Mouse (Mus musculus): Measurements from ENCODE around the gene Acly. TPM values are rescaled to one million over a fixed set of nuclear protein-coding genes. Genes with fewer than 3 reads are reported as not detected.

Gene Acly
- total RNA-seq (2014; fragmentation: Nextera tagmentation) (134 and 139 TPM in 2 replicates), total RNA-seq (2017) (205 and 206 TPM in 2 replicates), polyA plus RNA-seq (2012) (36.3 and 86.9 TPM in 2 replicates)

- TF ChIP-seq CTCF (IDR thresholded peaks at IDR 0.05; ENCODE audit: low read depth, low read length): no peak
- TF ChIP-seq POLR2AphosphoS5 (IDR thresholded peaks at IDR 0.05; ENCODE audit: insufficient replicate concordance, low read depth, low read length): 0 out of 2 replicates have a peak, but pooled peaks have one; percentile 56
- ATAC-seq (ENCODE audit: extremely low read depth, insufficient number of reproducible peaks, low FRiP score, poor library complexity, severe bottlenecking): peak; percentile 98
- Histone ChIP-seq H3K9me3 (replicated peaks) (no peaks in the 10 kb centered on the region), H3K27me3 (ENCODE audit: insufficient read depth, low read length) (no peaks in the 10 kb centered on the region), H3K36me3 (replicated peaks) (peaks cover 37% of the 10 kb centered on the region), H3K4me3 (ENCODE audit: low read depth, low read length) (peak within 1 kb of the TSS; percentile 81), H3K4me1 (ENCODE audit: insufficient read depth, low read depth, low read length) (peaks cover 42% of the 10 kb centered on the region)
- peak; percentile 99 for DNase-seq (ENCODE audit: low spot score)
Measured at GRCm38 (mm10) chr11:100527458-100528374, at the start of gene Acly. Gene Acly, minus strand, starts transcription at chr11:100528000.

DNA sequence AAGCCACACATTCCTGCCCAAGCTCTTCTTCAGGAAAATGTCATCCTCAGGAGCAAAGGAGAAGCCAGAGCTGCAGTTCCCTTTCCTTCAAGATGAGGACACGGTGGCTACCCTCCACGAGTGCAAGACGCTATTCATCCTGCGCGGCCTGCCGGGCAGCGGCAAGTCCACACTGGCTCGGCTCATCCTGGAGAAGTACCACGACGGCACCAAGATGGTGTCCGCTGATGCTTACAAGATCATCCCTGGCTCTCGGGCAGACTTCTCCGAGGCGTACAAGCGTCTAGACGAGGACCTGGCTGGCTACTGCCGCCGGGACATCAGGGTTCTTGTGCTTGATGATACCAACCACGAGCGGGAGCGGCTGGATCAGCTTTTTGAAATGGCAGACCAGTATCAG lies 48.5 kb upstream of the Acly start:
- Histone ChIP-seq H3K9me3 (replicated peaks) (no peaks in the 10 kb centered on the region), H3K4me3 (ENCODE audit: low read depth, low read length) (no peak overlapping the region), H3K36me3 (replicated peaks) (peaks cover 56% of the 10 kb centered on the region), H3K4me1 (ENCODE audit: insufficient read depth, low read depth, low read length) (peaks cover 20% of the 10 kb centered on the region), H3K27me3 (ENCODE audit: insufficient read depth, low read length) (peaks cover 1% of the 10 kb centered on the region; the same call in 1 of the 2 replicates)
- ATAC-seq (ENCODE audit: extremely low read depth, insufficient number of reproducible peaks, low FRiP score, poor library complexity, severe bottlenecking) (no peak), DNase-seq (ENCODE audit: low spot score) (no peak)
- no peak for TF ChIP-seq TAL1 (conservative IDR thresholded peaks at IDR 0.05; ENCODE audit: low read depth, low read length)
- TF ChIP-seq GATA2 (IDR thresholded peaks at IDR 0.05; ENCODE audit: borderline replicate concordance, low read depth, low read length): no peak
- no peak for TF ChIP-seq CTCF (IDR thresholded peaks at IDR 0.05; ENCODE audit: low read depth, low read length)
- TF ChIP-seq POLR2AphosphoS5 (IDR thresholded peaks at IDR 0.05; ENCODE audit: insufficient replicate concordance, low read depth, low read length): no peak
- no peak for TF ChIP-seq GATA1 (IDR thresholded peaks at IDR 0.05; ENCODE audit: borderline replicate concordance, low read length)

DNA sequence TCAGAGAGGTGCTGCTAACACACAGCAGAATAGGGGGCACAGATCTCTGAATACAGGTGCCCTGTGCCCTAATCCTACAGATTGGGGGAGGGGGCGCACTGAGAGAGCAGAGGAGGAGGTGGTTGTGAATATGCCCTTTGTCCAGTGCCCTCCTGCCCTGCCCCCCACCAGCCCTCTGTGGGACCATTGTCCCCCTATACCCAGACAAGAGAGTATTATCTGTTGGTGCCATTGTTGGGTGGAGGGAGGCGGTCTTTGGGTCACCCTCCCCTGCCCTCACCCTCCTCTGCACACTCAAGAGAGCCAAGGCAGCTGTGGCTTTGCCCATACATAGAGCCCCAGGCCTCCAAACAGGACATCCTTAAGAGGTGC lies 47.7 kb upstream of the Acly start:
- TF ChIP-seq GATA1 (IDR thresholded peaks at IDR 0.05; ENCODE audit: borderline replicate concordance, low read length) (no peak), CTCF (IDR thresholded peaks at IDR 0.05; ENCODE audit: low read depth, low read length) (no peak), GATA2 (IDR thresholded peaks at IDR 0.05; ENCODE audit: borderline replicate concordance, low read depth, low read length) (no peak), POLR2AphosphoS5 (IDR thresholded peaks at IDR 0.05; ENCODE audit: insufficient replicate concordance, low read depth, low read length) (no peak), TAL1 (conservative IDR thresholded peaks at IDR 0.05; ENCODE audit: low read depth, low read length) (no peak)
- peaks cover 25% of the 10 kb centered on the region for H3K4me1 ChIP-seq (ENCODE audit: insufficient read depth, low read depth, low read length)
- peaks cover 48% of the 10 kb centered on the region for H3K36me3 ChIP-seq (replicated peaks)
- ATAC-seq (ENCODE audit: extremely low read depth, insufficient number of reproducible peaks, low FRiP score, poor library complexity, severe bottlenecking): no peak
- no peak for DNase-seq (ENCODE audit: low spot score)
- H3K9me3 ChIP-seq (replicated peaks): no peaks in the 10 kb centered on the region
- peak overlapping the region; percentile 72 for H3K4me3 ChIP-seq (ENCODE audit: low read depth, low read length)
- peaks cover 4% of the 10 kb centered on the region; the same call in 1 of the 2 replicates for H3K27me3 ChIP-seq (ENCODE audit: insufficient read depth, low read length)

- Histone ChIP-seq H3K4me3 (ENCODE audit: low read depth, low read length) (peak within 1 kb of the TSS; percentile 72), H3K4me1 (ENCODE audit: insufficient read depth, low read depth, low read length) (peaks cover 30% of the 10 kb centered on the region), H3K9me3 (replicated peaks) (no peaks in the 10 kb centered on the region), H3K36me3 (replicated peaks) (peaks cover 43% of the 10 kb centered on the region), H3K27me3 (ENCODE audit: insufficient read depth, low read length) (peaks cover 4% of the 10 kb centered on the region; the same call in 1 of the 2 replicates)
- no peak for TF ChIP-seq CTCF (IDR thresholded peaks at IDR 0.05; ENCODE audit: low read depth, low read length)
- peak; percentile 75 for DNase-seq (ENCODE audit: low spot score)
- ATAC-seq (ENCODE audit: extremely low read depth, insufficient number of reproducible peaks, low FRiP score, poor library complexity, severe bottlenecking): no peak
Measured at GRCm38 (mm10) chr11:100574708-100575483, 47.1 kb upstream of the Acly start, which contains the start of gene Cnp. Gene Cnp, plus strand, starts transcription at chr11:100574904.

- Histone ChIP-seq H3K4me1 (ENCODE audit: insufficient read depth, low read depth, low read length) (peaks cover 30% of the 10 kb centered on the region), H3K27me3 (ENCODE audit: insufficient read depth, low read length) (peaks cover 4% of the 10 kb centered on the region; the same call in 1 of the 2 replicates), H3K4me3 (ENCODE audit: low read depth, low read length) (peak overlapping the region; percentile 72; the same call in 1 of the 2 replicates), H3K9me3 (replicated peaks) (no peaks in the 10 kb centered on the region), H3K36me3 (replicated peaks) (peaks cover 36% of the 10 kb centered on the region)
- ATAC-seq (ENCODE audit: extremely low read depth, insufficient number of reproducible peaks, low FRiP score, poor library complexity, severe bottlenecking) (no peak), DNase-seq (ENCODE audit: low spot score) (no peak)
- TF ChIP-seq GATA2 (IDR thresholded peaks at IDR 0.05; ENCODE audit: borderline replicate concordance, low read depth, low read length): no peak
- no peak for TF ChIP-seq POLR2AphosphoS5 (IDR thresholded peaks at IDR 0.05; ENCODE audit: insufficient replicate concordance, low read depth, low read length)
- no peak for TF ChIP-seq CTCF (IDR thresholded peaks at IDR 0.05; ENCODE audit: low read depth, low read length)
- no peak for TF ChIP-seq GATA1 (IDR thresholded peaks at IDR 0.05; ENCODE audit: borderline replicate concordance, low read length)
- no peak for TF ChIP-seq TAL1 (conservative IDR thresholded peaks at IDR 0.05; ENCODE audit: low read depth, low read length)
Measured at GRCm38 (mm10) chr11:100574188-100574587, 46.4 kb upstream of the Acly start.

DNA sequence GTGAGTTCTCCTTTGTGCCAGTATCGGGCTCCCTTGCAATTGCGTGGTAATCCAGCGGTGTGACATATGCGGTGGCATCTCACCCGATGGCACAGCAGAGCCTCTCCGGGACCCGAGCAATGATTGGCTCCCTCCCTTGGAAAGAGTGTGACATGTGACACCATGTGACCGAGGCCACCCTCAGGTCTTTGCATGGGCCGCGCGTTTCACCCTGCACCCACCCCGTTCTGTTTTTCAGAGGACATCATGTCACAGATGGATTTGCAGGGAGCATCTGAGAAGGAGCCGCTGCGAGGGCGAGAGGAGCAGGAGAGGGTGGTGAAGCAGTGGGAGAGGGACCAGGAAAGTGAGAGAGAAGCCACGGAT lies 43.4 kb upstream of the Acly start:
- H3K27me3 ChIP-seq (ENCODE audit: insufficient read depth, low read length): peaks cover 24% of the 10 kb centered on the region
- no peak overlapping the region for H3K4me3 ChIP-seq (ENCODE audit: low read depth, low read length)
- ATAC-seq (ENCODE audit: extremely low read depth, insufficient number of reproducible peaks, low FRiP score, poor library complexity, severe bottlenecking): no peak
- H3K4me1 ChIP-seq (ENCODE audit: insufficient read depth, low read depth, low read length): peaks cover 30% of the 10 kb centered on the region
- peaks cover 6% of the 10 kb centered on the region for H3K36me3 ChIP-seq (replicated peaks)
- no peak for DNase-seq (ENCODE audit: low spot score)
- no peak for TF ChIP-seq TAL1 (conservative IDR thresholded peaks at IDR 0.05; ENCODE audit: low read depth, low read length)
- no peak for TF ChIP-seq POLR2AphosphoS5 (IDR thresholded peaks at IDR 0.05; ENCODE audit: insufficient replicate concordance, low read depth, low read length)
- H3K9me3 ChIP-seq (replicated peaks): no peaks in the 10 kb centered on the region
